Mouse (Mus musculus): ENCODE results near the gene Eed.

DNA sequence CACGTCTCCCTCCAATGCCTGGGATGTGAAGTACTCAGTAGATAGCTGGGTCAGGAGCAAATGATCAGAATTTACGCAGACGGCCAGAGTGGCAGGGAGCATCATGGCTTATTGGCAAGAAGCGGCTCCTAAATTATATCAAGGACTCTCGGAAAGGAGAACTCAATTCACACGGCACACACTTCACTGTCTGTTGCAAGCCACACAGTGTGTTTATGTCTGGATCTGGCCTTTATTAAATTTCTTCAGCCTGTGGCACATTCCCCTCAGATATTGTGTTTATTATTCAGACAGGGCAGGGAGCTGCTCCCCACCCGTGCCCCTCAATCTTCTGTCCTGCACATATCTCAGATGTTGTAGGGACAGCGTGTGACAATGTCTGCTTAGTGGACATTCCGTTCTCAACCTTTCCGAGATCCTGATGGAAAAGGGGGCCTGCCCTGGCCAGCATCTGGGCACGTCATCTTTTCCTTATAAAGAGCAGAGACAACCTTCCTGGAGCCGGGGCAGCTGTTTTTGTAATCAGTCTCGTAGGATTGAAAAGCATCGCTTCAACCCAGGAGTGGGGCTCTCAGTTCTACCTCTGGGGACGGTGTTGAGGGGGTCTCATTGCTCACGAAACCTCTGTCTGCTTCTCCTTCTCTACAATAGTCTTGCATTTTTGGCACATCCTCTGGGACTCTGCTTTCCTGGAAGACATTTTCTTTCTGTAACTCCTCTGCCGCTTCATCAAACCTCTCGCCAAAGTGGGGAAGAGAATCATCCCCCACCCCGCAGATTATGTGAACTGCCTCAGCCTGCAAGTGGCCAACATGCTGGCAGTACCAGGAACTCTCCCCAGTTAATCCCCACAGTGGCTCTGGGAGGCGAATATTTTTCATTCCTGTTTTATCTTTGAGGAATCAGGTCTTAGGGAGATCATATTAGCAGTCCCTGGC is 49.0 kb upstream of the Eed start:
- peak; percentile 40 for TF ChIP-seq CTCF (IDR thresholded peaks at IDR 0.05)
- TF ChIP-seq POLR2A (IDR thresholded peaks at IDR 0.05; ENCODE audit: insufficient read depth, low read depth, low read length) = peak; percentile 73
- TF ChIP-seq EP300 (IDR thresholded peaks at IDR 0.05; ENCODE audit: insufficient read depth, low read depth, low read length) = peak; percentile 100

Data from heart, adult 2 months (tissue).